Mouse (Mus musculus) neural tube, embryonic 10.5 days (tissue): ENCODE measurements at regions not wholly inside any gene's neighbourhood (a gene's known extent, or its start where the extent isn't known, plus 50 kb on each side); places are given as distances from the start of the nearest gene placed in this dataset.
"Not testable (repeated sequence)": the region's sequence is repeated elsewhere in the genome, so short reads cannot be mapped to it uniquely, and the experiment has no call there.

ENCODE experiments used
- DNase-seq: peaks from one replicate; pipeline ENCODE4 v3.0.0-alpha.2; 2017; ENCODE audit warnings: low spot score; ENCODE audit errors: extremely low spot score

DNA sequence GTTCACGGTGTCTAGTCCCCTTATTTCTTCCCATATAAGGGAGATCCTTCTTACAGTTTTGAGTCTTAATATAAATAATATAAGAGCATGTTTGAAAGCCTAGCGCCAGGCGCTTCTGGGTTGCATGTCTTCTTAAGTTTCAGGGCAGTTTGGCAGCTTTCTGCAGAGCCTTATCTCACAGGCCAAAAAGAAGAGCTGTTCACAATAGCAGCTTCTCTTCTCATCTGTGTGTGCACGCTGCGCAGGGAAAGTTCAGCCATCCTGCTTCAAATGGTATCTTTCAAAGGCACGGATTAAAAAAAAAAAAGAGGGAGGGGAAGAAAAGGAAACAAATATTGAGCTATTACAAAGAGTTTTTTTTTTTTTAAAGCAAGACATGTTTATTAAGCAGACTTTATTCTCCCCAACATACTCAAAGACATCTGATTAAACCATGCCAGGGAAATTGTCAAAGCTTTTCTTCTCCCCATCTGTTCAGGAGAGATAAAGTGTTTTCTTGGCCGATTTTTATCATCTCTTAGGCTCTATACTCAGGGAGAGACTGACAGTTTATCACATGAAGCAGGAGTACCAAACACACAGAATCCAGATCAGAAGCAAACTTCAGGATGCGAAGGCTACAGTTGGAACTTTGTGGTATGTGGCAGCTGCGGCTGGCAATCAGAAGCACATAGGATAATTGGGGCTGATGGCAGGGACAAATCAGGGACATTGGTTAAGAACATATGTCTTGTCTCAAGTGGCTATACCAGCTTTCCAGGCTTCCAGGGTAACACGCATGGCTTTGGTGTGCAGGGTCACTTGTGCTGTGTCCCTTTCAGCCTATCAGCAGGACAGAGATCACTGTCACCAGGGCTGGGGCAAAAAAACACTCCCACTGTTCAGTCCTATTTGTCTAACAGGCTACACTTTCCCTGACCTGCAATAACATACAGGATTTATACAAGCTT, 206.9 kb upstream of the Pfkp start:
- no peak for DNase-seq

DNA sequence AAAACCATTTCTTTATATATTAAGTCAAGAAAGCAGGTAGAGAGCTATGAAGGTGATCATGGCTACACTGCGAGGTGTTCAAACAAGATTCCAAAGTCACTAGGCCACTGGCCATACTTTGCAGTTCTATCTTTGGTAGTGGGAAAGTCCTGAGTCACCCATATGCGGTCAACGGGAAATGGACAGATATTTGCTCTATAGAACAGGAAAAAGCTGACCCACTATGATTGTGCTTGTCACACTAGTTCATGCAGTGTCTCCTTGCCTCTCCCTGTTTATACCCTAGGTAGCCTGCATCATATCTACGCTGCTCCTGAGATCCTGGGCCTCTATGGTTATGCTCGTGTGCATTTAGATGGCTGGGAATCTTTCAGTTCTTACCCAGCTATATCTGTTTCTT, 188.9 kb upstream of the Pfkp start:
- DNase-seq, result no peak

- DNase-seq, result no peak
Observed at GRCm38 (mm10) chr13:6837075-6837422, 188.5 kb upstream of the Pfkp start.

- DNase-seq, result peak; percentile 44
Observed at GRCm38 (mm10) chr13:6836351-6837074, 187.9 kb upstream of the Pfkp start.

DNA sequence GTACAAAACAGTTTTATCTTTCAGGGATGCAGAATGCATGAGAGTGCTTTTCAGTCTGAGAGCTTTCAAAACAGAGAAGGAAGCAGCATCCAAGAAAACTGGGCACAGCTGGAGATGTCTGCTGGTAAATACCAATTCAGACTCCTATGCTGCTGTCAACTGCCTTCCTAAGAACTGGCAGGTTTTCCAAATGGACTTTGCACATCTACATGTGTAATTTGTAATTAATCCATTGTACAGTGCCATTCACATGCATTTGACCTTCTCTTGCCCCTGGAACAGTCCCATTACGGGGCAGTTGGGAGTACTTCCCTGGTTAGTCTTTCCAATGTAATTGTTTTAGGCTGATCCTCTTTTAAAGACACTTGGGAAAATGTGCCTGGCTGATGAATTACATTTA, 181.3 kb upstream of the Pfkp start:
- no peak for DNase-seq

DNA sequence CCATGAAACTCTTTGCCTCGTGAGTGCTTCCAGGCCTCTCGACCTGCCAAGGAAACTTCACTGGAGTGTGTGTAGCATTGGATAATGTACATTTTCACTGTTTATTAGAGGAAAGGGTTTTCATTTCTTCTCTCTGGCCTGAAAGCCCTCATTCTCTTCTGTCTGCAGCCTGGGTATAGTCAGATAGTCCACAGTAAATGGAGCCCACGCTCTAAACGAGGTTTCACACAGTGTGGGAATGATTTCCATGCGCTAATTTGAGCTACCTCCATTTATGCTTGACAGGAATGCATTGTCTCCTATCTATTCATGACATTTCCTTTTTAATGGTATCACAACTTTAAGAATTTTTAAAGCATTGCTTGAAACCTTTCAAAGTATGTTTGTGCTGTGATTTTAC, 180.8 kb upstream of the Pfkp start:
- DNase-seq, result no peak

- not testable (repeated sequence) for DNase-seq
Observed at GRCm38 (mm10) chr13:6828601-6829330, 180.2 kb upstream of the Pfkp start.

DNA sequence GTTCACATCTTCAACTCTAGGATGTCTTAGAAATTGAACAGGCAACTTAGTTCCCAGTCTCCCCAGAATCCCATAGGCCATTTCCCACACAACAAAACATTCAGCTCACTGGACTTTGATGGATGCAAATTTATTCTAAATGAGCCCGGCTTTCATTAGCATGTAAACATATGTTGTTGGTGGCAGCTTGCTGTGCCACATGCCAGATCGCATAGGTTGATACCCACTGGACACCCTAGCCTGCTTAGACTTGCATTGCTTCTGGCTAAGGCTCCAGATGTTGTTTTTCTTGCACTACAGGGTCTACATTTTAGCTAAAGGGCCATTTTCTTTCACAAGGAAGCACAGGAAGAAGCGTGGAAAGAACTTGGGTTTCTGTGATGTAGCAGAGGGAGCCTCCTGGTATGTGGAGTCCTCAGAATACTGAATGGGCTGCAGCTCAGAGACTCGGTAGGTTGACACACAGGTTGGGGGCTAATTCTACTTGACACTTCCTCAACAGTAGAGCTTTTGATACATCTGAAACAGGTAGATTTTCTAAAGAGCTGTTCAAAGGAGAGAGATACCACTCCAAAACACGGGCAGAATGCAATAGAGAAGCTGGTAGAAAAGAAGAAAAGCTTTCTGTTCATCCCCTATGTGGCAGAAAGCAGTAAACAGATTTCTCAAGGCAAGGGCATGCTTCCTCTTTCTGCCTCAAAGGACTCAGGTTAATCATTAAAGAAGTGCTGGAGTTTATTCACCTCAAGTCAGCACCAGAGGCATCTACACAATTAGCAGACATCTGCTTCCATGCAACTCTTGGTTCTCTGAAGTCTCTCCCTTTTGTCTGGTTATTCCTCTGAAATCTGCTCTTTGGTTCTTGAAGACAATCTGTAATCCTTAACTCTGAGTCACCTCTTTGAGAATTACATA, 153.9 kb upstream of the Pfkp start:
- no peak for DNase-seq

GRCm38 (mm10) chr13:6767936-6768588, 119.5 kb upstream of the Pfkp start:
- no peak for DNase-seq

- DNase-seq, result no peak
Observed at GRCm38 (mm10) chr13:6757151-6757550, 108.6 kb upstream of the Pfkp start.

GRCm38 (mm10) chr13:6751599-6751998, 103.0 kb upstream of the Pfkp start:
- no peak for DNase-seq

GRCm38 (mm10) chr13:6751149-6751548, 102.6 kb upstream of the Pfkp start:
- no peak for DNase-seq

GRCm38 (mm10) chr13:6741916-6742315, 93.3 kb upstream of the Pfkp start:
- no peak for DNase-seq

DNA sequence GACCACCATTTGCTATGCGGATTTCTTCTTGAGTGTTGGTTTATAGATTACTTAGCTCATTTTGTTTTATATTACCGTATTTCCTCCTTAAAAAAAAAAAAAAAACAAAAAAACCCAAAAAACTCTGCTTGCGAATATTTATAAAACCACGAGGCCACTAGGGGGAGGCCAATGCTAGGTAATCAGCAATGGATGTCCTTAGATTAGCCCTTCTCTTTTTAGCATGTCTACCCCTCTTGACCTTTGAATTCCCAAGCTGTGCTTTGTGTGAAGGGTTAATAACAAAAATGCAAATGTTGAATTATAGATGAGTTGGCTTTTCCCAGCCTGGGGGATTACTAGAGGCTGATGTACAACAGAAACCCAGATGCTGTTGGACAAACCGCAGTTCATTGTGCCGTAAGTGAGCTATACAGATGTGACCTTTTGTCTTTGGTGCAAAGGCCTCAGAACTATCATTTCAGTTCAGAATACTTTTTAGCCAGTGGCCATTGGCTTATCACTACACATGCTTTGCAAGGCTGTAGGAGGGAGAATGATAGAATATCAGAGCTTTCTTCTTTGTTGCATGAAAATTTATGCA, 88.5 kb upstream of the Pfkp start:
- DNase-seq, result no peak
